Mouse (Mus musculus): ENCODE measurements around the gene Mcm8. TPM values are rescaled to one million over a fixed set of nuclear protein-coding genes. Genes with fewer than 3 reads are reported as not detected.

Mcm8 gene
- 16.3 and 17.1 TPM in 2 replicates for total RNA-seq (2017)

GRCm38 (mm10) chr2:132815608-132816314 lies at the start of gene Mcm8, which contains the start of gene Trmt6:
Mcm8 (plus strand) TSS chr2:132816141.
Trmt6 (minus strand) TSS chr2:132816055.
- ATAC-seq (replicated peaks in 1 of 2; ENCODE audit: insufficient read depth in 1 of 2, low FRiP score in 2 of 2, low TSS enrichment in 1 of 2, low read depth in 1 of 2, poor library complexity in 2 of 2, severe bottlenecking in 2 of 2), result peak; percentile 99

DNA sequence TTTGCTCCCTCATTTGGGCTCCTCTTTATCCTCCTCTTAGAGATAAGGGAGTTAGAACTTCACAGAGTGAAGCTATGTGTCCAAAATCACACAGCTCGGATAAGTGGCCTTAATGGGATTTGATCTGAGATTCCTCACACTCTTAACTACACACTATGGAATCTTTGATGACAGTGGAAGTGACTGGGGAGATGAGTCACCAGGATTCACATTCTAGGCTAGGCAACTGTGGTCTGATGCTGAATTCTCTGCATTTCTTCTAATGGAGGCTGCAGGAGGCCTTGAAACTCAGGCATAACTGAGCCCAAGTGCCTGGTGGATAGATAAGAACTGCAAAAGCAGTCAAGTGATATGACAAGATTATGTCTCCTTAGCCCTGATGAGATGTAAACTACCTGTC lies 45.1 kb upstream of the Mcm8 start:
- ATAC-seq (replicated peaks in 1 of 2; ENCODE audit: insufficient read depth in 1 of 2, low FRiP score in 2 of 2, low TSS enrichment in 1 of 2, low read depth in 1 of 2, poor library complexity in 2 of 2, severe bottlenecking in 2 of 2), result no peak

GRCm38 (mm10) chr2:132780978-132781377 lies 35.0 kb upstream of the Mcm8 start, which contains the start of gene Chgb:
Chgb (plus strand) TSS chr2:132781278.
- ATAC-seq (replicated peaks in 1 of 2; ENCODE audit: insufficient read depth in 1 of 2, low FRiP score in 2 of 2, low TSS enrichment in 1 of 2, low read depth in 1 of 2, poor library complexity in 2 of 2, severe bottlenecking in 2 of 2), result no peak

DNA sequence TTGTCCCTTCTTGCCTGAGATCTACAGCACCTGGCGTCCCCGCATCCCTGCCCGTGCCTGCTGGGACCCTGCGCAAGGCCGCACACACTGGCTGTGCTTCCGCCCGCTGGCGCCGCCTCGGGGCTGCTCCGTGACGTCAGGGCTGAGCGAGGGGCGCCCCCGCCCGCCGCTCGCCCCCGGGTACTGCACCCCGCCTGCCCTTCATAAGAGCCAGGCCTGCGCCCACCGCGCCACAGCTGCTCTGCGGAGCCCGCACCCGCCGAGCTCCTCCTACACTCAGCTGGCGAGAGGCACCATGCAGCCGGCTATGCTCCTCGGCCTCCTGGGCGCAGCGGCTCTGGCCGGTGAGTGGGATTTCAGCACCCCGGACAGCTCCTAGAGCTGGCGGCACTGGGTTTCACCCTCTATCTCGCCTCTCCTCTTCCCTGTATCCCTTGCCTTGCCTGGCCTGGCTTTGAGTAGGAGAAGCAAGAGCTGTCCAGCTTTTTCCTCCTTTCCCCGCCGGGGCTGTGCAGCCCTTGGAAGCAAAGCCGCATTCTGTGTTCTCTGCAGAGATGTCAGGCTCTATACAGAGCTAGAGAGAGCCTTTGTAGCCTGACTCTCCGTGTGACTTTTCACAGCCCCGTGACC lies 34.4 kb upstream of the Mcm8 start:
- ATAC-seq (replicated peaks in 1 of 2; ENCODE audit: insufficient read depth in 1 of 2, low FRiP score in 2 of 2, low TSS enrichment in 1 of 2, low read depth in 1 of 2, poor library complexity in 2 of 2, severe bottlenecking in 2 of 2), result peak; percentile 97 to 98

DNA sequence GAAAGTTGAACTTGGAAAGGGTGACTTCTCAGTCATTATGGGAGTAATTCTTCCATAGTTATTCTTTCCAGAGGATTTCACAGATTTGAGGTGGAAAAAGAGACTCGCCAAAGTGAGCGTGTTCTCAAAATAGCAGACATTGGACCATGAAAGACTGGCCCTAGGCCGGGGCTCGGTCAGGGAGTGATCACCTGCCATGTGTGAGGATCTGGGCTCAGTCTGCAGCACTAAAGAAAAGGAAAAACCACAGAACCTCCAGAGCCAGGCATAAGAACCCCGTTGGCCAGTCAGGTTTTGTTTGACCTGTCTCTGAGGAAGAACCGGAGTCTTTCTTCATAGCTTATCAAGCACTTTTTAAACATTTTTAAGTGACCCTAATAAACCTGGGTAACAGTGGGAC lies 31.9 kb upstream of the Mcm8 start:
- ATAC-seq (replicated peaks in 1 of 2; ENCODE audit: insufficient read depth in 1 of 2, low FRiP score in 2 of 2, low TSS enrichment in 1 of 2, low read depth in 1 of 2, poor library complexity in 2 of 2, severe bottlenecking in 2 of 2), result no peak

DNA sequence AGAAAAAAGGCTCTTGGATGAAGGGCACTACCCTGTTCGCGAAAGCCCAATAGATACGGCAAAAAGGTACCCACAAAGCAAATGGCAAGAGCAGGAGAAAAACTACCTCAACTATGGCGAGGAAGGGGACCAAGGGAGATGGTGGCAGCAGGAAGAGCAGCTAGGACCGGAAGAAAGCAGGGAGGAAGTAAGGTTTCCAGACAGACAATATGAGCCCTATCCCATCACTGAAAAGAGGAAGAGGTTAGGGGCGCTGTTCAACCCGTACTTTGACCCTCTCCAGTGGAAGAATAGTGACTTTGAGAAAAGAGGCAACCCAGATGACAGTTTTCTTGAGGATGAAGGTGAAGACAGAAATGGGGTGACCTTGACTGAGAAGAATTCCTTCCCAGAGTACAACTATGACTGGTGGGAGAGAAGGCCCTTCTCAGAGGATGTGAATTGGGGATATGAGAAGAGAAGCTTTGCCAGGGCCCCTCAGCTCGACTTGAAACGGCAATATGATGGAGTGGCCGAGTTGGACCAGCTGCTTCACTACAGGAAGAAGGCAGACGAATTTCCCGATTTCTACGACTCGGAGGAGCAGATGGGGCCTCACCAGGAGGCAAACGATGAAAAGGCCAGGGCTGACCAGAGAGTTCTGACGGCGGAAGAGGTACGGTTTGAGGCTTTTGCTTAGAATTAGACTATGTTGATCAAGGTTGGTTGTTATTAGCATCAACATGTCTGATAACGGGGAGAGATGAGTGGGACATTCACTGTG lies 22.3 kb upstream of the Mcm8 start:
- ATAC-seq (replicated peaks in 1 of 2; ENCODE audit: insufficient read depth in 1 of 2, low FRiP score in 2 of 2, low TSS enrichment in 1 of 2, low read depth in 1 of 2, poor library complexity in 2 of 2, severe bottlenecking in 2 of 2), result no peak

GRCm38 (mm10) chr2:132794204-132794586 lies 21.7 kb upstream of the Mcm8 start:
- no peak for ATAC-seq (replicated peaks in 1 of 2; ENCODE audit: insufficient read depth in 1 of 2, low FRiP score in 2 of 2, low TSS enrichment in 1 of 2, low read depth in 1 of 2, poor library complexity in 2 of 2, severe bottlenecking in 2 of 2)

DNA sequence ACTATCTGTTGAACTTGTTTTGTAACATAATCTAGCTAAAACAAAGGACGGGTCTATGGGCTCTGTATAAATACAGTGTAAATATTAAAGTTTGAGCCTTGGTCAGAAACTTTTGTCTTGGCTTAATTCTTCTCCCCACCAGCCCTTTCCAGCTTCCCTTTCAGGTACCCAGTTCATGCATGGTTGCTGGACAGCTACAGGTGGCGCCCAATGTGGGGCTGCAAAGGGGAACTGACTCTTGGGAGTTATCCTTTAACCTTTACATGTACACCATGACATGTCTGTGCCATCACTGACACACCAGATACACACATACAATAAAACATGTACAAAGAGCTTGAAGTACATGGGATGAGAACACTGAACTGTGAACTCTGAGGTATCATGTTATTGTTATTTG lies 13.0 kb upstream of the Mcm8 start:
- ATAC-seq (replicated peaks in 1 of 2; ENCODE audit: insufficient read depth in 1 of 2, low FRiP score in 2 of 2, low TSS enrichment in 1 of 2, low read depth in 1 of 2, poor library complexity in 2 of 2, severe bottlenecking in 2 of 2), result no peak

GRCm38 (mm10) chr2:132841071-132841470 lies 25.1 kb downstream of the Mcm8 start:
- no peak for ATAC-seq (replicated peaks in 1 of 2; ENCODE audit: insufficient read depth in 1 of 2, low FRiP score in 2 of 2, low TSS enrichment in 1 of 2, low read depth in 1 of 2, poor library complexity in 2 of 2, severe bottlenecking in 2 of 2)

DNA sequence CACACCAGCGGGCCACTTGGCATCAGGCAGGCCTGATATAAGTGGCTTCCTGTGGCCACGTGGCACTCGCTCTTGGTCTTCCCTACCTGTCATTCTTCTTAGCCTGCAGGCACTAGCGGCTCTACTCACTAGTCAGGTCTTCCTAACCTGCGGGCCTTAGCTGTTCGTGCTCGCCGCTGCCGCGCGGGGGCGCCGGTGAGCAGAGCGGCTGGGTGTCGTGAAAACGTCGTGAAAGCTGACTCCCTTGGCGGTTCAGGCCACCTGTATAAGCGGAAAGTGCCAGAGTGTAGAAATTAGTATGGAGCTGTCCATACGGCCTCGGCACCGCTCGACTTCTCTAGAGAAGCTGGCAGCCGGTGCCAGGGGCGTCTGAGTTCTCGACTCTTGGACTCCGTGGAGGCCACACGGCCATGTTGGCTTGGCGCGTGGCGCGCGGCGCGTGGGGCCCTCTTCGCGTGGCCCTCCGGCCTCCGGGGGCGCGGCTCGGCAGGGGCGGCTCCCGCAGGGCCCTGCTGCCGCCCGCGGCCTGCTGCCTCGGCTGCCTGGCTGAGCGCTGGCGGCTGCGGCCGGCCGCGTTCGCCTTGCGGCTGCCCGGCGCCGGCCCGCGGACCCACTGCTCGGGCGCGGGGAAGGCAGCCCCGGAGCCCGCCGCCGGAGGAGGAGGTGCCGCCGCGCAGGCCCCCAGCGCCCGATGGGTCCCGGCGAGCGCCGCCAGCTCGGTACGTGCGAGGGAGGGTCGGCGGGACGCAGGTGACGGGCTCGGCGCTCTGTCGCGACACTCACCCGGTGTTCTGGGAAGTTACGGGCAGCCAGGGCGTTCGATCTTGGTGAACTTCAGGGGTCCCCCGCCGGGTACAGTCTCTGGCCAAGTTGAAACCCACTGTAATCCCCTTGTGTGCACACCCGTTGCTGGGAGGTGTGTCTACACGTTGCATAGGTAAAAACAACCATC lies 30.7 kb downstream of the Mcm8 start, which contains the start of gene Crls1:
Gene Crls1, plus strand, starts transcription at position 260 of the 952 bp plus-strand sequence.
- ATAC-seq (replicated peaks in 1 of 2; ENCODE audit: insufficient read depth in 1 of 2, low FRiP score in 2 of 2, low TSS enrichment in 1 of 2, low read depth in 1 of 2, poor library complexity in 2 of 2, severe bottlenecking in 2 of 2), result peak; percentile 91 to 96

DNA sequence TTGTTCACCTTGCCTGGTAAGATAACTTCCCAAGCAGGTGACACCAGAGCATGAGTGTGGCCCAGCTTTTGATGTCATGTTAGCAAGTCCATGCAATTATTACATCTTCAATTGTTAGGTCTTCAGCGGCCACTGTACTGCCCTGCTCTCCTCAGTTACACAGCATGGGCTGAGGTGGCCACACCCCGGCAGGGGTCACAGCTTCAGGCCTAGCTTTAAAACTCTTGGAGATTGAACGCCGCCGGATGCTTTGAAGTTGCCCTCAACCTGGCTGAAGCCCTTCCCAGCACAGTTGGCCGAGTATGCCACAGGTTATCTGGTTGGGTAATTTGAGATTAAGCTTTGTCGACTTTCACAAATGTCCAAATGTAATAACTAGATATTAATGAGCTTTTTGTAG lies 31.6 kb downstream of the Mcm8 start:
- no peak for ATAC-seq (replicated peaks in 1 of 2; ENCODE audit: insufficient read depth in 1 of 2, low FRiP score in 2 of 2, low TSS enrichment in 1 of 2, low read depth in 1 of 2, poor library complexity in 2 of 2, severe bottlenecking in 2 of 2)

DNA sequence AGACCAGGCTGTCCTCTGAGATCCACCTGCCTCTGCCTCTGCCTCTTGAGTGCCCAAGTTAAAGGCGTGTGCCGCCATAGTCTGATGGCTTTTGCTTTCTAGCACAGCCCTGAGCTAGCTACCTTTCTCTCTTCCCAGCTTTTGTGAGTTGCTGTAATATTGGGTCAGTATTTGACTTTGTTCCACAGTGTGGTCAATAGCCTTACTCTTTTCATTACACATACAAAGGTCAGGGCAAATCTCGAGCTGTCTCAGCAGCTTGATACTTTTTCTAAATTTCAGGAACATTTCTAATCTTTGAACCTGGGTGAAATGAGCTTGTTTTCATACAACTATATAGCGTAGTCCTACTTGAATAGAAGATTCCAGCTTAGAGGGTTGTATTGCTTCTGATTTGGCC lies 32.4 kb downstream of the Mcm8 start:
- ATAC-seq (replicated peaks in 1 of 2; ENCODE audit: insufficient read depth in 1 of 2, low FRiP score in 2 of 2, low TSS enrichment in 1 of 2, low read depth in 1 of 2, poor library complexity in 2 of 2, severe bottlenecking in 2 of 2), result no peak

GRCm38 (mm10) chr2:132849141-132849540 lies 33.2 kb downstream of the Mcm8 start:
- ATAC-seq (replicated peaks in 1 of 2; ENCODE audit: insufficient read depth in 1 of 2, low FRiP score in 2 of 2, low TSS enrichment in 1 of 2, low read depth in 1 of 2, poor library complexity in 2 of 2, severe bottlenecking in 2 of 2), result no peak

DNA sequence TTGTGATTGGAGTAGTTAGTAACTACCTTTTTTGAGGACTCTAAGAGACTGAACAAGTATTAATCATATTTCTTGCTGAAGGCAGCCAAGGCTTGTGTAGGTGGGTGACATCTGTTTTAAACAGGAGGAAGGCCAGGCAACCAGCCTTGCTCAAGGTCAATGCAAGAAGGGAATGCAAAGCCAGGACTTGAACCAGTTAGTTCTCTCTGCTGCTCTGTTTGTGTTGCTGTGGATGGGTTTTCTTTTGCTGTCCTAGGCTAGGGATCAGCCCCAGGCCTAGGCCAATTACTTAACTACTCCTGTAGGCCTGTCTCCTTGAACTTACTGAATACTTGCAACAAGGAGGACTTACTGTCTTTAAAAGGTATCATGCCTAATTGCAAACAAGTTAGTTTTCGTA lies 37.1 kb downstream of the Mcm8 start:
- no peak for ATAC-seq (replicated peaks in 1 of 2; ENCODE audit: insufficient read depth in 1 of 2, low FRiP score in 2 of 2, low TSS enrichment in 1 of 2, low read depth in 1 of 2, poor library complexity in 2 of 2, severe bottlenecking in 2 of 2)

GRCm38 (mm10) chr2:132856333-132856732 lies 40.4 kb downstream of the Mcm8 start:
- no peak for ATAC-seq (replicated peaks in 1 of 2; ENCODE audit: insufficient read depth in 1 of 2, low FRiP score in 2 of 2, low TSS enrichment in 1 of 2, low read depth in 1 of 2, poor library complexity in 2 of 2, severe bottlenecking in 2 of 2)

- no peak for ATAC-seq (replicated peaks in 1 of 2; ENCODE audit: insufficient read depth in 1 of 2, low FRiP score in 2 of 2, low TSS enrichment in 1 of 2, low read depth in 1 of 2, poor library complexity in 2 of 2, severe bottlenecking in 2 of 2)
These were observed 44.5 kb downstream of the Mcm8 start for GRCm38 (mm10) chr2:132860435-132860834.

DNA sequence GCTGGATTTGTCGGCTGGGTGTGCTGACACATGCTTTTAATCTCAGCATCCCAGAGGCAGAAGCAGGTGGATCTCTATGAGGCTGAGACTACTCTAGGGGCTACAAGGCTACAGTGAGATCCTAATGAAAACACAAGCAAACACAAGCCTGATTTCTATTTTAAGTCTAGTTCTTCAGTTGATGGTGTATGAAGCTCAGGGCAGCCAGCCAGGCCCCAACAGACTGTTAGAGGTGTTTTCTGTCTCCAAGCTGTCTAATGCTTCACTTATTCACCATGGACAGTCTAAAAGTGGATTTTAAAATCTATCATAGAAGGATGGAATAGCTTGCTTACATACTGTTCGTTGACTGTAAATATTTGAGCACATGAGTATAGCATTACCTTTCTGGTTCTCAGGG lies 45.5 kb downstream of the Mcm8 start:
- ATAC-seq (replicated peaks in 1 of 2; ENCODE audit: insufficient read depth in 1 of 2, low FRiP score in 2 of 2, low TSS enrichment in 1 of 2, low read depth in 1 of 2, poor library complexity in 2 of 2, severe bottlenecking in 2 of 2), result no peak
